Mouse (Mus musculus) stomach, postnatal 0 days (tissue): ENCODE measurements around the gene Tub. TPM values are rescaled to one million over a fixed set of nuclear protein-coding genes. Genes with fewer than 3 reads are reported as not detected.

Source experiments
- ATAC-seq: fragments of 200-750 bp; cut with Nextera tagmentation; 2 replicates; pipeline ENCODE4 v1.8.0; 2017; ENCODE audit not compliant: low FRiP score, low TSS enrichment
- DNase-seq: peaks from one replicate; pipeline ENCODE4 v3.0.0-alpha.2; 2016; ENCODE audit warnings: low spot score
- H3K27ac ChIP-seq: fragments of 300-500 bp; sonication (generic); replicated peaks from 2 replicates; pipeline ENCODE4 v1.5.1; 2014; ENCODE audit warnings: mild to moderate bottlenecking, control low read depth
- H3K27me3 ChIP-seq: fragments of 300-500 bp; sonication (generic); 2 replicates; pipeline ENCODE4 v1.6.1; 2014; ENCODE audit warnings: low read length; ENCODE audit not compliant: control insufficient read depth, insufficient read depth
- H3K36me3 ChIP-seq: fragments of 300-500 bp; sonication (generic); 2 replicates; pipeline ENCODE4 v1.6.1; 2014; ENCODE audit warnings: low read length, mixed read lengths; ENCODE audit not compliant: control insufficient read depth, insufficient read depth
- H3K4me1 ChIP-seq: fragments of 300-500 bp; sonication (generic); replicated peaks from 2 replicates; pipeline ENCODE4 v1.6.1; 2014; ENCODE audit warnings: antibody characterized with exemption; ENCODE audit not compliant: control insufficient read depth, insufficient read depth
- H3K4me2 ChIP-seq: fragments of 300-500 bp; sonication (generic); replicated peaks from 2 replicates; pipeline ENCODE4 v1.6.1; 2014; ENCODE audit warnings: low read depth, mild to moderate bottlenecking, control low read depth, moderate library complexity
- H3K4me3 ChIP-seq: fragments of 300-500 bp; sonication (generic); 2 replicates; pipeline ENCODE4 v1.5.1; 2014; ENCODE audit warnings: low read depth, low read length, control low read depth
- H3K9ac ChIP-seq: fragments of 300-500 bp; sonication (generic); 2 replicates; pipeline ENCODE4 v1.6.1; 2014; ENCODE audit warnings: mild to moderate bottlenecking, low read length, control low read depth, mixed read lengths
- H3K9me3 ChIP-seq: fragments of 300-500 bp; sonication (generic); 2 replicates; pipeline ENCODE4 v1.6.1; 2016; ENCODE audit warnings: low read length; ENCODE audit not compliant: control insufficient read depth
- CTCF ChIP-seq: IDR thresholded peaks from 2 replicates; pipeline ENCODE4 v1.5.1; 2016; ENCODE audit warnings: antibody characterized with exemption, low read depth, mild to moderate bottlenecking, moderate library complexity
- EP300 ChIP-seq: optimal IDR thresholded peaks from 2 replicates; pipeline ENCODE3; 2016; ENCODE audit warnings: antibody characterized with exemption
- WGBS: fragments of 180-500 bp; shearing (Covaris S2); extraction: QIAGEN DNeasy Blood & Tissue Kit; methylation state at CpG from one replicate; pipeline ENCODE4 v1.1.7; 2014; 5-methylcytosine and 5-hydroxymethylcytosine counted together
- polyA plus RNA-seq: library from polyadenylated mRNA; unstranded; fragments of >200 nt; fragmentation: Nextera tagmentation; extraction: Ambion mirVana; gene quantifications from 2 replicates; pipeline ENCODE4 v1.2.1, GENCODE M21; 2015

Gene Tub
- polyA plus RNA-seq, 1 experiment from 2014 or later = 0.90 TPM

DNA sequence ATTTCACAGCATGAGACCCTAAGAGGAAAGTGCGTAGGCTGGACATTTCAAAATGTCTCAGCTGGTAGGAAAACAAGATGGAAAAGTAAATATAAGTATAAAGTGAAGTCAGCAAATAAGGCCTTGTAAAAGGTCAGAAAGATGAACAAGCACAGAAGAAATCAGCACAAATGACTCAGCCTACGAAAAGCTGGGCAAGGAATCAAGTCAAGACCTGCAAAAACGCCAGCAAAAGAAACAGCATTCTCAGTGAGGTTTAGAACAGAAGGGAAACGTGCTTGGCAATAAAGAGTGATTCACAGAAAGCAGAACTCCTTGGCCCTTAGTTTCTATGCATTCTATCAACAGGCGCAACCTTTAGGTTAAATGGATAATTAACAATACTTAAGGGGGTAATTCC lies 122.2 kb downstream of the Tub start:
- no peaks in the 10 kb centered on the region for H3K36me3 ChIP-seq
- DNase-seq (no peak), ATAC-seq (no peak)
- H3K4me3 ChIP-seq = no peak overlapping the region
- H3K9ac ChIP-seq = no peak overlapping the region
- TF ChIP-seq CTCF = no peak
- H3K27me3 ChIP-seq = no peaks in the 10 kb centered on the region
- H3K4me2 ChIP-seq = no peak overlapping the region
- H3K9me3 ChIP-seq = no peaks in the 10 kb centered on the region
- H3K4me1 ChIP-seq = no peaks in the 10 kb centered on the region
- H3K27ac ChIP-seq = no peak overlapping the region
- WGBS = 40% methylated on average over 5 of the region's 5 CpGs

DNA sequence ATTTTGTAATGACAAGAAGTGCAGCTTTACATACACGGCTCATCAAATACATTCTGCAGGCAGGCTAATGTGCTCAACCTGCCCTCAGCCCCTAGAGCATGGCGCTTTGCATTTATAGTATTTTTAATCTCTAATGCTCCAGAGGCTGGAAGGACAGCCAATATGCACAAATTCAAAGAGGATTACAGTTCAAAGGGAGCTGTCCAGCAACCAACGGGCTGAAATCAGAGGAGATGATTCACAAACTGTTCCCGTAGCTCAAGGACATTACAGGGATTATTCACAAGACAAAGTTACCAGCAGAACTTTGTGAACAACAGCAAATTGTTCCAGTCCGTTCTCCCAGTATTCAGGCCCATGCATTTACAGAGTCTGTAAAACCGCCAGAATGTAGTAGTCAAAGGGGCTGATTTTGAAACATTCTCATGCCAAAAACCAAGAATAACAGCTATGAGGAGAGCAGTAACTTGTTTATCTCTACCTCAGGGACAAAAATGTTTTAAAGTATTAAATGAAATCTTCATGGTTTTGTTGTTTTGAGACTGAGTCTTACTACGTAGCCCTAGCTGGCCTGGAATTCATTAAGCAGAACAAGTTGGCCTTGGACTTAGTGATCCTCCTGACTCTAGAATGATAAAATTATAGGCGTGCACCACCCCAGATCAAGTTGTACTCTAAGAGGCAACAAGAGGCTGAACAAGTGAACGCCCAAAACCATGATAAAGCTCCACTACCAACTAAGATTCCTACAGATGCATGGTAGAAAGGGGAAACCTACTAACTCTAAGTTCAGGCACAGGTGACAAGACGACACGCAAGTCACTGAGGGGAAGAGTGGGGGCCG lies 132.4 kb downstream of the Tub start:
- ATAC-seq (no peak), DNase-seq (peak; percentile 38)
- Histone ChIP-seq H3K36me3 (no peaks in the 10 kb centered on the region), H3K4me2 (peak overlapping the region; percentile 63), H3K27ac (no peak overlapping the region), H3K9me3 (no peaks in the 10 kb centered on the region), H3K4me3 (peak overlapping the region; percentile 42), H3K27me3 (no peaks in the 10 kb centered on the region), H3K4me1 (no peaks in the 10 kb centered on the region), H3K9ac (peak overlapping the region; percentile 38; the same call in 1 of the 2 replicates)
- WGBS = 24% methylated on average over 12 of the region's 12 CpGs
- TF ChIP-seq EP300 = no peak
- TF ChIP-seq CTCF = no peak

DNA sequence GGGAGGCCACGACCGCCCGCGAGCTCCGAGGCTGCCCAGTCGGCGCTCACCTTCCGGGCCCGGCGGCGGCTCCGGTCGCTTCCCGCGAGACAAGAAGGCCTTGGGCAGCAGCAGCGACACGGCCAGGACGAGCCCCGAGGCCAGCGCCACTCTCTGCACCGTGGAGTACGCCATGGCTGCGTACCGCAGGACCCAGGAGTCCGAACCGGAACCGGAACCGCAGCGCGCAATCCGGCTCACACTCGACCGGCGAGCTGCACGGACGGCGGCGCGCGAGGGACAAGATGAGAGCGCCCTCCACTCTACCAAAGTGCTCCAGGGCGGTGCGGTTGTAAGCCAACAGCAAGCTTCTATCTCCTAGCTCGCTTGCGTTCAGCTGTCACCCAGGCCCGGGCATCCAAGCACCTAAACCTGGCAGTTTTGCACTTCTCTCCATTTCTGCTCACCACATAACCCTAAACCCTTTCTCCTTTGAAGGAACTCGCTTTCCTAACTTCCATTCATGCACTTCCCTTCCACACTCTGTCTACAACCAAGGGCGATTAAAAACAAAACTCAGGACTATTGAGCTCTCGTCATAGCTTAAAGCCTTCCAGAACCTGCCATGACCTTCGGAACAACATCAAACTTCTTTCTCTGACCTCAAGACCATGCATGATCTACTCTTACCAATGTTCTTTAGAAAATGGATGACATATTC lies 133.1 kb downstream of the Tub start, which contains the start of gene Ric3:
TSS of gene Ric3 (minus strand) at position 219 of the 700 bp plus-strand sequence.
- Histone ChIP-seq H3K4me1 (no peaks in the 10 kb centered on the region), H3K9me3 (no peaks in the 10 kb centered on the region), H3K4me2 (peak within 1 kb of the TSS; percentile 63), H3K27me3 (no peaks in the 10 kb centered on the region), H3K4me3 (peak within 1 kb of the TSS; percentile 42), H3K36me3 (no peaks in the 10 kb centered on the region), H3K27ac (no peak within 1 kb of the TSS), H3K9ac (peak within 1 kb of the TSS; percentile 38; the same call in 1 of the 2 replicates)
- 6% methylated on average over 40 of the region's 50 CpGs for WGBS
- ATAC-seq (no peak), DNase-seq (peak; percentile 26)
- TF ChIP-seq CTCF (no peak), EP300 (no peak)

DNA sequence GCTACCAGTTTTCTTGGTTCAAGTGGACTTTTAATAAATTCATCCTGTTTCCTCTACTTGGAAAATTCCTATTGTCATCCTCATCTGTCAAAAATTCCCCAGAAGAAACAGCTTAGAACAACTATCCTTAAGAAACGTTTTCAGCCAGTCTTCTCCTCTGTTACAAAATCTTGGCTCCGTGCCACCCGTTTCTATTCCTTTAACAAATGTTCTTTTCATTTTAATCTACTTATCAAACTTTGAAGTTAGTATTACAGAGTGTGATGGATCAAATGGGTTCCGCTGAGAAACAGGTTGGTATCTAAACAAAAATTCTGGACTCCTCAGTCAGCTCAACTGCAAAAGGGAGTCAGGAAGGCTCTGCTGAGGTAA lies 133.7 kb downstream of the Tub start:
- Histone ChIP-seq H3K4me3 (no peak overlapping the region), H3K27ac (no peak overlapping the region), H3K4me1 (no peaks in the 10 kb centered on the region), H3K27me3 (no peaks in the 10 kb centered on the region), H3K9me3 (no peaks in the 10 kb centered on the region), H3K4me2 (no peak overlapping the region), H3K36me3 (no peaks in the 10 kb centered on the region), H3K9ac (no peak overlapping the region)
- 74% methylated on average over 4 of the region's 4 CpGs for WGBS
- TF ChIP-seq EP300 (no peak), CTCF (no peak)
- ATAC-seq = no peak
- DNase-seq = no peak

Other genes starting within 250 kb of the Tub start
- gene Olfr512, start 237.0 kb upstream of the Tub start, polyA plus RNA-seq = not detected in 2 replicates
- gene Olfr513, start 199.4 kb upstream of the Tub start, polyA plus RNA-seq = not detected in 2 replicates
- gene Olfr514, start 124.3 kb upstream of the Tub start, polyA plus RNA-seq = not detected in 2 replicates
- not detected in 2 replicates for gene Olfr516, start 99.8 kb upstream of the Tub start, polyA plus RNA-seq
- gene Olfr517, start 78.0 kb upstream of the Tub start, polyA plus RNA-seq = not detected in 2 replicates
- gene Olfr518, start 65.3 kb upstream of the Tub start, polyA plus RNA-seq = not detected in 2 replicates
- not detected in 2 replicates for gene Olfr519, start 55.9 kb upstream of the Tub start, polyA plus RNA-seq
- 12.2 and 12.6 TPM in 2 replicates for gene Nlrp10, start 20.2 kb upstream of the Tub start, polyA plus RNA-seq
- 70.1 and 75.8 TPM in 2 replicates for gene Eif3f, start 15.9 kb upstream of the Tub start, polyA plus RNA-seq
- 0.93 and 1.1 TPM in 2 replicates for gene Ric3, start 133.0 kb downstream of the Tub start, polyA plus RNA-seq
- 18.8 and 22.4 TPM in 2 replicates for gene Lmo1, start 224.9 kb downstream of the Tub start, polyA plus RNA-seq